Mouse (Mus musculus) liver, adult 2 months (tissue): ENCODE data around the gene Myo1g.

Source experiments
- CTCF ChIP-seq: fragments of 200-500 bp; IDR thresholded peaks from 2 replicates; pipeline ENCODE4 v1.5.1; 2011; ENCODE audit warnings: low read depth, low read length, control low read depth
- POLR2A ChIP-seq: fragments of 200-500 bp; IDR thresholded peaks from 2 replicates; pipeline ENCODE4 v1.6.1; 2011; ENCODE audit warnings: low read length, control low read depth; ENCODE audit not compliant: insufficient read depth; ENCODE audit errors: extremely low read depth

DNA sequence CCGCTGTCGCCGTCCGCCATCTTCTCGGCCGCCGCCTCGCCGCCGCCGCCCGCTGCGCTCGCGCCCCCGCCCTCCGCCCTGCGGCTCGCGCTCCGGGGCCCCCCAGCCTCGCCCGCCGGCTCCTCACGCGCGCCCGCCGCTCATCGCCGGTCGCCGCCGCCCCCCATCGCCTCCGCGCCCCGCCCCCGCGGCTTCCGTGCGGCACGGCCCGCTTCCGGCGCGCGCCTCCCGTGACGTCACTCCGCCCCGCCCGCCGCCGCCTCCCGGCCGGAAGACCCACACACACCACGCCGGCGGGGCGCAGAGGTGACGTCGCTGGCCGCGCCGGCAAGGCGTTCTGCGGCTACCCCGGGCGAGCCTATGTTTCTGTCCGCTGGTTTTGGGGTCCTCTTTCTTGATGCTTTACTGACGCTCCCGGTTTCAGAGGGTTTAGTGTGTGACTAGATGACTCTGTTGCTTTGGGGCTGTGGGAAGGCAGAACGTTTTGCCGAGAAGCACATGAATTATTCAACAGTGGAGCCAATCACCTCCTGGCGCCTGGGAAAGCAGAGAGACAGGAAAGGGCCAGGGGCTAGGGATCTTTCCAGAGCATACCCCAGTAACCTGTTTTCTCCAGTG lies 44.8 kb downstream of the Myo1g start, which contains the start of gene Purb:
- TF ChIP-seq CTCF (no peak), POLR2A (peak; percentile 75)
